Mouse (Mus musculus) heart, embryonic 14.5 days (tissue): ENCODE results near the gene Msi2. TPM values are rescaled to one million over a fixed set of nuclear protein-coding genes. Genes with fewer than 3 reads are reported as not detected.

Experiments
- ATAC-seq: fragments of 200-750 bp; cut with Nextera tagmentation; 2 replicates; pipeline ENCODE4 v1.8.0; 2017; ENCODE audit warnings: low read depth, moderate TSS enrichment; ENCODE audit not compliant: insufficient number of reproducible peaks, insufficient read depth, low FRiP score
- H3K27ac ChIP-seq, 2 experiments: fragments of 200-500 bp in 1 of 2; fragments of 300-500 bp in 1 of 2; sonication (generic) in 1 of 2; replicated peaks in 1 of 2; 2 replicates each; pipeline ENCODE4 v1.5.1; 2012 to 2014; ENCODE audit warnings: low read depth in 2 of 2, low read length in 2 of 2, control low read depth in 1 of 2, mild to moderate bottlenecking in 1 of 2, mixed read lengths in 1 of 2; ENCODE audit not compliant: control insufficient read depth in 1 of 2, insufficient read depth in 1 of 2
- H3K27me3 ChIP-seq: fragments of 300-500 bp; sonication (generic); 2 replicates; pipeline ENCODE4 v1.6.1; 2014; ENCODE audit warnings: mild to moderate bottlenecking, low read length, control low read depth; ENCODE audit not compliant: control insufficient read depth, insufficient read depth
- H3K36me3 ChIP-seq: fragments of 300-500 bp; sonication (generic); 2 replicates; pipeline ENCODE4 v1.6.1; 2014; ENCODE audit warnings: mild to moderate bottlenecking, control low read depth, low read length, mixed read lengths; ENCODE audit not compliant: control insufficient read depth, insufficient read depth
- H3K4me1 ChIP-seq, 2 experiments: fragments of 200-500 bp in 1 of 2; fragments of 300-500 bp in 1 of 2; sonication (generic) in 1 of 2; 2 replicates each; pipeline ENCODE4 v1.6.1; 2012 to 2014; ENCODE audit warnings: low read length in 2 of 2, control low read depth in 1 of 2, mixed read lengths in 1 of 2; ENCODE audit not compliant: control insufficient read depth in 2 of 2, insufficient read depth in 2 of 2
- H3K4me2 ChIP-seq: fragments of 300-500 bp; sonication (generic); 2 replicates; pipeline ENCODE4 v1.6.1; 2014; ENCODE audit warnings: mild to moderate bottlenecking, low read length
- H3K4me3 ChIP-seq, 2 experiments: fragments of 200-500 bp in 1 of 2; fragments of 300-500 bp in 1 of 2; sonication (generic) in 1 of 2; 2 replicates each; pipeline ENCODE4 v1.5.1; 2012 to 2014; ENCODE audit warnings: low read length in 2 of 2, mild to moderate bottlenecking in 2 of 2, control low read depth in 1 of 2, low read depth in 1 of 2, moderate library complexity in 1 of 2; ENCODE audit not compliant: control insufficient read depth in 1 of 2, insufficient read depth in 1 of 2
- H3K9ac ChIP-seq: fragments of 300-500 bp; sonication (generic); 2 replicates; pipeline ENCODE4 v1.6.1; 2014; ENCODE audit warnings: mild to moderate bottlenecking, low read length
- H3K9me3 ChIP-seq: fragments of 300-500 bp; sonication (generic); 2 replicates; pipeline ENCODE4 v1.6.1; 2016; ENCODE audit warnings: low read length, control low read depth; ENCODE audit not compliant: control insufficient read depth
- WGBS: fragments of 180-500 bp; shearing (Covaris S2); extraction: QIAGEN DNeasy Blood & Tissue Kit; methylation state at CpG from one replicate; pipeline ENCODE4 v1.1.7; 2014; 5-methylcytosine and 5-hydroxymethylcytosine counted together
- polyA plus RNA-seq: library from polyadenylated mRNA; unstranded; fragments of >200 nt; fragmentation: Nextera tagmentation; extraction: Ambion mirVana; gene quantifications from 2 replicates; pipeline ENCODE4 v1.2.1, GENCODE M21; 2014

Msi2 gene
- polyA plus RNA-seq, 1 experiment from 2014 or later = 20.9 TPM

- no peaks in the 10 kb centered on the region for H3K9me3 ChIP-seq
Observed at GRCm38 (mm10) chr11:88693905-88694893, 24.1 kb downstream of the Msi2 start.

GRCm38 (mm10) chr11:88693002-88693769, 25.1 kb downstream of the Msi2 start:
- Histone ChIP-seq H3K4me2 (peak overlapping the region; percentile 11; the same call in 1 of the 2 replicates), H3K9ac (0 out of 2 replicates have a peak overlapping the region, but pooled peaks have one; percentile 44), H3K9me3 (no peaks in the 10 kb centered on the region), H3K36me3 (peaks cover 39% of the 10 kb centered on the region), H3K27me3 (no peaks in the 10 kb centered on the region), H3K4me3 (no peak overlapping the region), H3K27ac (peak overlapping the region; percentile 61 to 74), H3K4me1 (peaks cover 42 to 55% of the 10 kb centered on the region in 2 experiments)
- ATAC-seq = no peak
- WGBS = 39% methylated on average over 13 of the region's 13 CpGs

More at GRCm38 (mm10) chr11:88693905-88694893, 24.1 kb downstream of the Msi2 start:
- H3K4me3 ChIP-seq = no peak overlapping the region
- H3K4me2 ChIP-seq = no peak overlapping the region
- H3K4me1 ChIP-seq = peaks cover 41 to 55% of the 10 kb centered on the region in 2 experiments
- ATAC-seq = no peak
- 46% methylated on average over 20 of the region's 20 CpGs for WGBS
- no peaks in the 10 kb centered on the region for H3K27me3 ChIP-seq
- H3K36me3 ChIP-seq = peaks cover 37% of the 10 kb centered on the region
- peak overlapping the region; percentile 44; the same call in 1 of the 2 replicates for H3K9ac ChIP-seq
- peak overlapping the region in 1 of 2 experiments; percentile 61; a peak in 2 of 4 replicates for H3K27ac ChIP-seq

DNA sequence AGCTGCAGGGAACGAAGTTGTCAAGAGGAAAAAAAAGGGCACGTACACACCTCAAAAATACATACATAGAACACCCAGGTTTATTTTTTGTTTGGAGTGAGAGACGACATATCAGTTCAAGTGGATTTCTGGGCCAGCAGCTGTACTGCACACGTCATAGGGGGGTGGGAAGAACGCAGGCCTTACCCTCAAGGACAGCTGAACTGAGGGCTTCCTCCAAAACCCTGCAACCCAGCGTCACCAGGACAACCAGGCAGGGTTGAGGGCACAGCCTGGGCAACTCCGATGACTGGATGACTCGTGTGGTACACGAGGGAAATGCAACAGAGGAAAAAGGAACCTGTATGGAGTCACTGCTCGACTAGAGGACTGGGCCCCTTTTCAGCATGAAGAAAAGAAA, 25.9 kb downstream of the Msi2 start:
- WGBS = 10% methylated on average over 9 of the region's 10 CpGs
- Histone ChIP-seq H3K4me2 (no peak overlapping the region), H3K4me1 (peaks cover 44 to 61% of the 10 kb centered on the region in 2 experiments), H3K9ac (no peak overlapping the region; the same call in 1 of the 2 replicates), H3K9me3 (no peaks in the 10 kb centered on the region), H3K36me3 (peaks cover 37% of the 10 kb centered on the region), H3K27ac (peak overlapping the region; percentile 75 to 82), H3K27me3 (no peaks in the 10 kb centered on the region), H3K4me3 (no peak overlapping the region)
- ATAC-seq = peak; percentile 60; the same call in 1 of the 2 replicates

DNA sequence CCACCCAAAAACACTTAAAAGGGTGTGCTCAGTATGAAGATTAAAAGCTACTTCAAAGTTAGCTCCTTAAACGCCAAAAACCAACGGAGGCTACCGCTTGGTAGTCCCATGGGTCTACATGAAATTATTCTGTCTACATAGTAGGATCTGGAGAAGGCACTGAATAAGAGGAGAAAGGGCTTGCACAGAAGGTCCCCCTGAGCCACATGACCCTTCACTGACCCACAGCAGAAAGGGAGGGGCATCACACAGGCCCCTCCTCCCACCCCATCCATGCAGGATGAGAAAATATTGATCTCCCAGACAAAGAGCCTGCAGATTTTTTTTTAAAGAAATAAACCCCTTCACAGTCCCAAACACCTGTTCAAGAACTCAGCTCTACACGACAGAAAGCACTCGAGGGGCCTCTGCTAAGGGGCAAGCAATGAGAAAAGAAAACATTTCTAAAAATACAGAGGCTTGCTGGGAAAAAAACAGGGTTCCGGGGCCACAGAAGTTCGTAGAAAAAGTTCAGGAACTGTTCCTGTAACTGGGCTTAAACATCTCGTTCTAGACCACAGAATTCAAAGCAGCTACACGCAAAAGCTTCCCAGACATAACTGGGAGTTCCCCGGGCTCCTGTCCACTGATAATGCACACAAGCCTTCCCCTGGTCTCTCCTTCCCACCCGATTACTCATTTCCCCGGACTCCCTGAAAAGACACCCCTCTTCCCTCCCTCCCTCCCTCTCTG, 27.6 kb downstream of the Msi2 start:
- ATAC-seq = no peak
- Histone ChIP-seq H3K27ac (peak overlapping the region; percentile 15 to 75; a peak in 2 of 4 replicates), H3K4me1 (peaks cover 48 to 71% of the 10 kb centered on the region in 2 experiments), H3K27me3 (no peaks in the 10 kb centered on the region), H3K9me3 (no peaks in the 10 kb centered on the region), H3K9ac (peak overlapping the region; percentile 58), H3K4me3 (no peak overlapping the region), H3K4me2 (peak overlapping the region; percentile 42), H3K36me3 (peaks cover 39% of the 10 kb centered on the region)
- WGBS = 13% methylated on average over 12 of the region's 12 CpGs

- no peak for ATAC-seq
- no peak overlapping the region for H3K4me2 ChIP-seq
- WGBS = 51% methylated on average over 14 of the region's 14 CpGs
- H3K36me3 ChIP-seq = peaks cover 39% of the 10 kb centered on the region
- no peak overlapping the region for H3K4me3 ChIP-seq
- no peaks in the 10 kb centered on the region for H3K27me3 ChIP-seq
- peaks cover 46 to 67% of the 10 kb centered on the region in 2 experiments for H3K4me1 ChIP-seq
- peak overlapping the region in 1 of 2 experiments; percentile 75; a peak in 1 of 4 replicates for H3K27ac ChIP-seq
- H3K9ac ChIP-seq = 0 out of 2 replicates have a peak overlapping the region, but pooled peaks have one; percentile 22
- H3K9me3 ChIP-seq = no peaks in the 10 kb centered on the region
Observed at GRCm38 (mm10) chr11:88689831-88690459, 28.4 kb downstream of the Msi2 start.

DNA sequence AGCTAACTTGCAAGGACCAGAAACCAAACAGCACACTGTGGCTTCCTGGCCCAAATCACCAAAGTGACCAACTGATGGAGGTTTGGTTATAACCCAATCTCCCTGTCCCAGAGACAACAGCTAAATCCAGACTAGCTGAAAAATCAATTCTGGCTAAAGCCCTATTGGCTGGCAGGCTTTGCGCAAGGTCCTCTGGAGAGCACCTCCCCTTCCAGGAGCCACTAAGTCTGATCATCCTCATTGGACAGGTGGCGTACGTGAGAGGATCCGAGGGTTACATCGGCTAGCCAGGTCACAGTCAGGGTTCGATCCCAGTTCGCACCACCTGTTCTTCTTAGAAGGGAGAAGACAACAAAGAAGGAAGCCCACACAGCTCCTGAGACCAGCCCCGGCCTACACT, 29.7 kb downstream of the Msi2 start:
- Histone ChIP-seq H3K9me3 (no peaks in the 10 kb centered on the region), H3K4me2 (no peak overlapping the region), H3K27ac (0 out of 4 replicates have a peak overlapping the region, but pooled peaks of 1 of the 2 experiments have one; percentile 2), H3K36me3 (peaks cover 51% of the 10 kb centered on the region), H3K4me1 (peaks cover 37 to 56% of the 10 kb centered on the region in 2 experiments), H3K27me3 (no peaks in the 10 kb centered on the region), H3K4me3 (no peak overlapping the region), H3K9ac (no peak overlapping the region)
- no peak for ATAC-seq
- WGBS = 94% methylated on average over 8 of the region's 8 CpGs
